In genomic region chr11:75304797-75305196, GRCm38 (mm10) we compare ENCODE assay signal across 8 mouse cellular contexts.
"Had no signal": no experiment of that assay in that cellular context is flagged by ENCODE, and none has a peak within 500 bp of the region (broad histone marks: within the 10 kb centered on the region; RNA-seq: fewer than 3 reads in every experiment).

No protein-coding gene starts in this region.

- DNase-seq: lung, adult 18-20 months; lung, embryonic 14.5 days; lung, postnatal 10 days; lung, postnatal 4 days; right cerebral cortex, postnatal 14 days; thymus, adult 2 months; thymus, postnatal 25 days; thymus, postnatal 4 days had no signal
